Mouse (Mus musculus) ovary, adult 10 weeks (tissue): ENCODE data around the gene Cnst. TPM values are rescaled to one million over a fixed set of nuclear protein-coding genes. Genes with fewer than 3 reads are reported as not detected.

Source experiments
- polyA plus RNA-seq: library from polyadenylated mRNA; stranded (reverse); fragments of 350-450 nt; fragmentation: Illumina TruSeq; extraction: RNeasy Lipid Tissue Mini Kit (QIAGEN cat#74804); gene quantifications from one replicate; pipeline ENCODE4 v1.2.3, GENCODE M21; 2014

The Cnst gene
- 22.9 TPM for polyA plus RNA-seq

GRCm38 (mm10) chr1:179545768-179546550 lies at the start of gene Cnst, which contains the start of gene Tfb2m:
TSS of gene Cnst (plus strand) at chr1:179546370.
TSS of gene Tfb2m (minus strand) at chr1:179546267.

DNA sequence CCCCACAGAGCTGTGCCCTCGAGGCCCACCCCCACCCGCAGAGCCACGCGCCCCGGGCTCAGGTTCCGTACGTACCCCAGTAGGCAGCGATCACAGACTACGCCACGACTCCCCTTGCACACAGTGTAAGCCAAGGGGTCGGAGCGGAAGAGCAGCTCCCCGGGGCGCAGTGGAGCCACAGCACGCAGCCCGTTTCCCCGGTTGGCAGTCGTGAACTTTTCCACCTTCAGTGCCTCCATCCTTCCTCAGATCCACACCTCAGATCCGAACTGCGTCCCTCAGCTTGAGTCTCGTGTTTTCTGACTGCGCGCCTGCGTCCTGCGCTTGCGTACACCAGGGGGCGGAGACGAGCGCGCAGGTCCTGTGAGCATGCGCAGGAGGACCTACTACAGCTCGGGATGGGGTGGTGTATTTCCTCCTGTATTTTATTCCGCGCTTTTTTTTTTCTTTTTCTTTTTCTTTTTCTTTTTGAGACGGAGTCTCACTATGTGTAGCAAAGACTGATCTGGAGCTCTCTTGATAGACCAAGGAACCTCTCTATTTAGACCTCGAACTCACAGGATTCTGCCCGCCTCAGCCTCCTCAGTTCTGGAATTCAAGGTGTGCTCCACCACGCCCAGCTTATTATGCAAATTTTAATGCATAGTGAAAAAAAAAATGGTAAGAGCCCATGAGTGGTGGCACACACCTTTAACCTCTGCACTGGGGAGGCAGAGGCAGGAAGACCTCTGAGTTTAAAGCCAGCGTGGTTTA lies 28.3 kb upstream of the Cnst start, which contains the start of gene Smyd3:
Gene Smyd3 (minus strand): TSS at position 329 of the 753 bp plus-strand sequence.

DNA sequence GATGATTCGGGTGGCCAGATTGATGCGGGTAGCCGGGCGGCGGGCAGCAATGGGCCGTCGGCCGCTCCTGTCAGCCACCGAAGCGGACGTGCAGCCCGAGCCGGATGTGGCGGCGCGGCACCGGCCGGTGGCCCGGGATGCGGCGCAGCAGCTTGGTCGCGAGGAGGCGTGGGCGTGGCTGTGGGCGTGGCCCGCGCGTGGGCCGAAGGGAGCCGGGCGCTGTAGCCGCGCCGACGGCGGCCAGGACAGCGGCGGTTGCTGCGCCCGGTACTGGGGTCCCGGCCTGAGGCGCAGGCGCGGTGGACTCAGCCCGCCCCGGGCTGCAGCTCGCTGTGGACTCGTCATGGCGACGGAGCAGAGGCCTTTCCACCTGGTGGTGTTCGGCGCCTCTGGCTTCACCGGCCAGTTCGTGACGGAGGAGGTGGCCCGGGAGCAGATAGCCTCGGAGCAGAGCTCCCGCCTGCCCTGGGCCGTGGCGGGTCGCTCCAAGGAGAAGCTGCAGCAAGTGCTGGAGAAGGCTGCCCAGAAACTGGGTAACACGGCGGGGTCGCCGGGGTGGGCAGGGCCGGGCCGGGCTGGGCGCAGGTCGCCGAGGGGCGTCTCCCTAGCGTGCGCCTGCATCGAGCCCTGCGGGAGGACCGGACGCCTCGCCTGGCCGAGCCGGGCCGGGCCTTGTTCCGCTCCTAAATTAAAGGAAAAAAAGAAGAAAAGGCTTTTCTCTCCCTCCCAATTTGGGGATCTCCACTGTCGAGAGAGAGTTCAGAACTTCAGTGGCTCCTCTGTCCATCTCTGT lies 122.0 kb downstream of the Cnst start, which contains the start of gene Sccpdh:
Gene Sccpdh (plus strand): TSS at position 198 of the 793 bp plus-strand sequence.

Other genes with a start within 250 kb of the Cnst start
- 9.2 TPM for gene Smyd3, start 28.3 kb upstream of the Cnst start, polyA plus RNA-seq
- gene Tfb2m, start 103 bp upstream of the Cnst start, polyA plus RNA-seq: 135 TPM
- gene Sccpdh, start 121.8 kb downstream of the Cnst start, polyA plus RNA-seq: 135 TPM
- gene Kif28, start 198.9 kb downstream of the Cnst start, polyA plus RNA-seq: not detected